Mouse (Mus musculus): ENCODE data around the gene Rora.

GRCm38 (mm10) chr9:68912483-68913151 is 259.0 kb downstream of the Rora start:
- no peak for TF ChIP-seq CTCF (IDR thresholded peaks at IDR 0.05; ENCODE audit: control insufficient read depth, insufficient read depth, insufficient replicate concordance, low read depth, low read length)
- no peak for TF ChIP-seq POLR2A (IDR thresholded peaks at IDR 0.05; ENCODE audit: control insufficient read depth, low read depth, low read length)
